Mouse (Mus musculus) MEL (cell line): ENCODE data around the gene Gramd4. TPM values are rescaled to one million over a fixed set of nuclear protein-coding genes. Genes with fewer than 3 reads are reported as not detected.

ENCODE experiments used
- DNase-seq: peaks from one replicate; pipeline ENCODE4 v3.0.0; 2011; ENCODE audit warnings: low read depth, low spot score
- H3K27ac ChIP-seq: 2 replicates; pipeline ENCODE4 v1.5.1; 2012; ENCODE audit warnings: low read depth, mild to moderate bottlenecking, control low read depth, low read length, moderate library complexity; ENCODE audit not compliant: control insufficient read depth
- H3K27me3 ChIP-seq, 2 experiments: fragments of 150-350 bp in 1 of 2; sonication (generic) in 1 of 2; 2 replicates each; pipeline ENCODE4 v1.6.1; 2012; ENCODE audit warnings: low read length in 2 of 2, mild to moderate bottlenecking in 2 of 2, improper control_type of control experiment in 1 of 2, moderate library complexity in 1 of 2; ENCODE audit not compliant: insufficient read depth in 2 of 2, control insufficient read depth in 1 of 2
- H3K36me3 ChIP-seq, 2 experiments: 2 replicates each; pipeline ENCODE4 v1.6.1; 2012 to 2014; ENCODE audit warnings: low read length in 2 of 2, improper control_type of control experiment in 1 of 2, inconsistent platforms in 1 of 2, mild to moderate bottlenecking in 1 of 2; ENCODE audit not compliant: insufficient read depth in 2 of 2, control insufficient read depth in 1 of 2
- H3K4me1 ChIP-seq, 2 experiments: fragments of 150-350 bp in 1 of 2; sonication (generic) in 1 of 2; 2 replicates each; pipeline ENCODE4 v1.6.1; 2012; ENCODE audit warnings: low read length in 2 of 2, improper control_type of control experiment in 1 of 2, mild to moderate bottlenecking in 1 of 2; ENCODE audit not compliant: insufficient read depth in 2 of 2, control insufficient read depth in 1 of 2
- H3K4me3 ChIP-seq, 2 experiments: fragments of 150-350 bp in 1 of 2; sonication (generic) in 1 of 2; 2 replicates each; pipeline ENCODE4 v1.5.1; 2012; ENCODE audit warnings: low read depth in 2 of 2, low read length in 2 of 2, mild to moderate bottlenecking in 2 of 2, moderate library complexity in 2 of 2, control low read depth in 1 of 2, improper control_type of control experiment in 1 of 2; ENCODE audit not compliant: control insufficient read depth in 1 of 2, insufficient read depth in 1 of 2
- H3K79me2 ChIP-seq: 2 replicates; pipeline ENCODE4 v1.6.1; 2012; ENCODE audit warnings: mild to moderate bottlenecking, low read length, moderate library complexity; ENCODE audit not compliant: control insufficient read depth, poor library complexity, insufficient read depth
- H3K9ac ChIP-seq: 2 replicates; pipeline ENCODE4 v1.6.1; 2012; ENCODE audit warnings: low read depth, mild to moderate bottlenecking, control low read depth, low read length, moderate library complexity; ENCODE audit not compliant: control insufficient read depth, poor library complexity, severe bottlenecking
- H3K9me3 ChIP-seq: fragments of 150-350 bp; sonication (generic); replicated peaks from 2 replicates; pipeline ENCODE4 v1.6.1; 2012; ENCODE audit warnings: mild to moderate bottlenecking, low read length, improper control_type of control experiment, moderate library complexity; ENCODE audit not compliant: insufficient read depth
- BHLHE40 ChIP-seq: IDR thresholded peaks from 2 replicates; pipeline ENCODE4 v1.6.1; 2012; ENCODE audit warnings: low read depth, mild to moderate bottlenecking, inconsistent platforms, low read length, improper control_type of control experiment, borderline replicate concordance
- CHD1 ChIP-seq: IDR thresholded peaks from 2 replicates; pipeline ENCODE4 v1.6.1; 2012; ENCODE audit warnings: low read depth, mild to moderate bottlenecking, inconsistent platforms, low read length, improper control_type of control experiment
- CHD2 ChIP-seq: IDR thresholded peaks from 2 replicates; pipeline ENCODE4 v1.6.1; 2011; ENCODE audit warnings: low read length, improper control_type of control experiment
- CTCF ChIP-seq, 3 experiments: IDR thresholded peaks in 2 of 3; conservative IDR thresholded peaks in 1 of 3; 2 replicates each; pipeline ENCODE4 v1.5.1; 2011 to 2012; ENCODE audit warnings: low read length in 3 of 3, low read depth in 2 of 3, mild to moderate bottlenecking in 2 of 3, improper control_type of control experiment in 1 of 3, inconsistent platforms in 1 of 3, mixed read lengths in 1 of 3, moderate library complexity in 1 of 3; ENCODE audit not compliant: control insufficient read depth in 1 of 3, insufficient read depth in 1 of 3, poor library complexity in 1 of 3, severe bottlenecking in 1 of 3
- E2F4 ChIP-seq: IDR thresholded peaks from 2 replicates; pipeline ENCODE4 v1.6.1; 2011; ENCODE audit warnings: low read depth, low read length, improper control_type of control experiment, borderline replicate concordance
- ELF1 ChIP-seq: IDR thresholded peaks from 2 replicates; pipeline ENCODE4 v1.6.1; 2014; ENCODE audit warnings: low read depth, mild to moderate bottlenecking, inconsistent platforms, low read length, improper control_type of control experiment, moderate library complexity
- EP300 ChIP-seq, 2 experiments: IDR thresholded peaks; 2 replicates each; pipeline ENCODE4 v1.6.1; 2011; ENCODE audit warnings: improper control_type of control experiment in 2 of 2, low read length in 2 of 2, low read depth in 1 of 2, mild to moderate bottlenecking in 1 of 2
- ETS1 ChIP-seq: IDR thresholded peaks from 2 replicates; pipeline ENCODE4 v1.6.1; 2012; ENCODE audit warnings: low read depth, mild to moderate bottlenecking, inconsistent platforms, low read length, improper control_type of control experiment, moderate library complexity
- GABPA ChIP-seq: IDR thresholded peaks from 2 replicates; pipeline ENCODE4 v1.6.1; 2012; ENCODE audit warnings: low read depth, mild to moderate bottlenecking, inconsistent platforms, low read length, improper control_type of control experiment, moderate library complexity
- HCFC1 ChIP-seq: IDR thresholded peaks from 2 replicates; pipeline ENCODE4 v1.6.1; 2012; ENCODE audit warnings: low read depth, mild to moderate bottlenecking, inconsistent platforms, low read length, improper control_type of control experiment, moderate library complexity
- JUND ChIP-seq: IDR thresholded peaks from 2 replicates; pipeline ENCODE4 v1.6.1; 2011; ENCODE audit warnings: low read depth, mild to moderate bottlenecking, improper control_type of control experiment, low read length
- KAT2A ChIP-seq: conservative IDR thresholded peaks from 2 replicates; pipeline ENCODE4 v1.6.1; 2012; ENCODE audit warnings: low read depth, low read length, improper control_type of control experiment, inconsistent platforms
- MAFK ChIP-seq: IDR thresholded peaks from 2 replicates; pipeline ENCODE4 v1.6.1; 2011; ENCODE audit warnings: low read depth, mild to moderate bottlenecking, low read length, improper control_type of control experiment, borderline replicate concordance
- MAZ ChIP-seq: IDR thresholded peaks from 2 replicates; pipeline ENCODE4 v1.6.1; 2012; ENCODE audit warnings: low read depth, mild to moderate bottlenecking, inconsistent platforms, low read length, improper control_type of control experiment
- MEF2A ChIP-seq: IDR thresholded peaks from 2 replicates; pipeline ENCODE4 v1.6.1; 2014; ENCODE audit warnings: low read depth, mild to moderate bottlenecking, inconsistent platforms, low read length, improper control_type of control experiment; ENCODE audit not compliant: poor library complexity, insufficient replicate concordance, severe bottlenecking; ENCODE audit errors: extremely low read depth
- MXI1 ChIP-seq: IDR thresholded peaks from 2 replicates; pipeline ENCODE4 v1.6.1; 2011; ENCODE audit warnings: mild to moderate bottlenecking, low read depth, low read length, improper control_type of control experiment
- MYB ChIP-seq: IDR thresholded peaks from 2 replicates; pipeline ENCODE4 v1.6.1; 2011; ENCODE audit warnings: mild to moderate bottlenecking, low read depth, low read length, improper control_type of control experiment
- MYC ChIP-seq: IDR thresholded peaks from 2 replicates; pipeline ENCODE4 v1.6.1; 2011; ENCODE audit warnings: low read depth, mild to moderate bottlenecking, low read length, improper control_type of control experiment, moderate library complexity
- NRF1 ChIP-seq: IDR thresholded peaks from 2 replicates; pipeline ENCODE4 v1.6.1; 2014; ENCODE audit warnings: low read depth, mild to moderate bottlenecking, inconsistent platforms, low read length, improper control_type of control experiment, moderate library complexity; ENCODE audit not compliant: poor library complexity, insufficient read depth, severe bottlenecking
- POLR2A ChIP-seq, 2 experiments: IDR thresholded peaks; 2 replicates each; pipeline ENCODE4 v1.6.1; 2011 to 2012; ENCODE audit warnings: low read length in 2 of 2, mild to moderate bottlenecking in 2 of 2, control low read depth in 1 of 2, improper control_type of control experiment in 1 of 2, low read depth in 1 of 2, moderate library complexity in 1 of 2; ENCODE audit not compliant: control insufficient read depth in 1 of 2, insufficient read depth in 1 of 2, poor library complexity in 1 of 2
- POLR2AphosphoS2 ChIP-seq: IDR thresholded peaks from 2 replicates; pipeline ENCODE4 v1.6.1; 2011; ENCODE audit warnings: low read length, improper control_type of control experiment
- POLR2AphosphoS5 ChIP-seq: IDR thresholded peaks from 2 replicates; pipeline ENCODE4 v1.6.1; 2012; ENCODE audit warnings: low read depth, borderline replicate concordance, mild to moderate bottlenecking, inconsistent platforms, low read length, moderate library complexity, mixed read lengths
- RAD21 ChIP-seq: IDR thresholded peaks from 2 replicates; pipeline ENCODE4 v1.6.1; 2011; ENCODE audit warnings: mild to moderate bottlenecking, low read depth, low read length, improper control_type of control experiment
- RCOR1 ChIP-seq: IDR thresholded peaks from 2 replicates; pipeline ENCODE4 v1.6.1; 2012; ENCODE audit warnings: low read depth, mild to moderate bottlenecking, inconsistent platforms, low read length, improper control_type of control experiment
- SMC3 ChIP-seq: IDR thresholded peaks from 2 replicates; pipeline ENCODE4 v1.6.1; 2011; ENCODE audit warnings: low read depth, low read length, improper control_type of control experiment
- TBP ChIP-seq: IDR thresholded peaks from 2 replicates; pipeline ENCODE4 v1.8.0; 2011; ENCODE audit warnings: low read depth, low read length, improper control_type of control experiment
- UBTF ChIP-seq: IDR thresholded peaks from 2 replicates; pipeline ENCODE4 v1.6.1; 2012; ENCODE audit warnings: low read depth, mild to moderate bottlenecking, inconsistent platforms, low read length, improper control_type of control experiment, moderate library complexity, borderline replicate concordance; ENCODE audit not compliant: insufficient read depth
- USF1 ChIP-seq: IDR thresholded peaks from 2 replicates; pipeline ENCODE4 v1.6.1; 2014; ENCODE audit warnings: low read depth, mild to moderate bottlenecking, inconsistent platforms, low read length, improper control_type of control experiment, moderate library complexity
- USF2 ChIP-seq, 2 experiments: IDR thresholded peaks; 2 replicates each; pipeline ENCODE4 v1.6.1; 2011 to 2012; ENCODE audit warnings: improper control_type of control experiment in 2 of 2, low read length in 2 of 2, borderline replicate concordance in 1 of 2, inconsistent platforms in 1 of 2, low read depth in 1 of 2, mild to moderate bottlenecking in 1 of 2; ENCODE audit not compliant: insufficient read depth in 1 of 2
- ZC3H11A ChIP-seq: IDR thresholded peaks from 2 replicates; pipeline ENCODE4 v1.6.1; 2012; ENCODE audit warnings: low read depth, mild to moderate bottlenecking, inconsistent platforms, low read length, improper control_type of control experiment
- ZMIZ1 ChIP-seq: IDR thresholded peaks from 2 replicates; pipeline ENCODE4 v1.6.1; 2012; ENCODE audit warnings: low read depth, mild to moderate bottlenecking, inconsistent platforms, low read length, improper control_type of control experiment, moderate library complexity
- ZNF384 ChIP-seq: IDR thresholded peaks from 2 replicates; pipeline ENCODE4 v1.6.1; 2012; ENCODE audit warnings: low read depth, mild to moderate bottlenecking, inconsistent platforms, low read length, improper control_type of control experiment
- polyA plus RNA-seq, 2 experiments: library from polyadenylated mRNA; stranded (reverse) in 1 of 2; unstranded in 1 of 2; fragments of >175 nt in 1 of 2; fragments of >200 nt in 1 of 2; gene quantifications; 2 replicates each; pipeline versions ENCODE4 v1.2.1 to v1.2.4; 2012; ENCODE audit warnings: low replicate concordance in 2 of 2, low read depth in 1 of 2; ENCODE audit not compliant: insufficient read length in 2 of 2, insufficient read depth in 1 of 2, missing spikeins in 1 of 2
- total RNA-seq: library from RNA; depleted of rRNA; stranded (reverse); fragments of 300-350 nt; gene quantifications from 2 replicates; pipeline ENCODE4 v1.2.3, GENCODE M21; 2012

Gramd4 gene
- total and polyA plus RNA-seq, 3 experiments = 35.2 to 43.1 (median 38.0) TPM

DNA sequence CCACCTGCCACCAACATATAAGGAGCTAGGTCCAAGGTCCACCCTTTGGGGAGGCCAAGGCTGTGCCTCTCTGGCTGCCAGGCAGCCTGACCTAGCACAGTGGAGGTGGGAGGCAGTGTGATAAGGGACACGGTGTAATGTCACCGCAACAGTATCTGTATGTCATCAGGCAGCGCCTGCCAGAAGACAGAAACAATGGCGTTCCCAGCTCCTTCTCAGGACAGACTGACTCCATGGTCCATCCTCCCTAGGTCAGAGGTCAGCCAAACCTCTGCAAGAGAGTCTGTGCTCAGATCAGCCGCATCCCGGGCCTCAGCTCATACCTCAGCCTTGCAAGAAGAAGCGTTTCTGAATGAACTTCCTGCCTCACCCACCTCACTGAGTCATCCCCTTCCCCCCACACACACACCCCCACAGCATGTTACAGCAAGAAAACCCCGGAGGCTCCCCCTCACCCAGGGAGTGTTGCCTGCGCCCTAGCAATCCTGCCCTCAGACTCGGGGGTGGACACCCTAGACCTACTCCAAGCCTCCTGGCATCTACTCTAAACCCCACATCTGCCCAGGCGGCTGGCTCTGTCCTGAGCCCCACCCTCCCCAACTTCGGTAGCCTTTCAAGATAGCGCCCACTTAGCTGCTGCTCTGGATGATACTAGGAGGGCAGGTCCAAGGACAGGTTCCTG, 41.5 kb upstream of the Gramd4 start (continued):
- TF ChIP-seq USF2 (IDR thresholded peaks at IDR 0.05; ENCODE audit: borderline replicate concordance in 1 of 2, insufficient read depth in 1 of 2, low read depth in 1 of 2, low read length in 2 of 2) (no peak), GABPA (0 out of 2 replicates have a peak, but pooled peaks have one; percentile 12), TBP (no peak), JUND (no peak), CHD1 (no peak), MEF2A (no peak), HCFC1 (peak; percentile 68), POLR2AphosphoS2 (no peak; the same call in 1 of the 2 replicates), RAD21 (no peak), POLR2AphosphoS5 (no peak), MYB (no peak), SMC3 (no peak), MAZ (no peak; the same call in 1 of the 2 replicates), MXI1 (no peak; the same call in 1 of the 2 replicates), MAFK (no peak), RCOR1 (0 out of 2 replicates have a peak, but pooled peaks have one; percentile 10), ZMIZ1 (peak; percentile 48; the same call in 1 of the 2 replicates), USF1 (no peak), CHD2 (peak; percentile 28; the same call in 1 of the 2 replicates), KAT2A (no peak; the same call in 1 of the 2 replicates), EP300 (IDR thresholded peaks at IDR 0.05; ENCODE audit: low read depth in 1 of 2, low read length in 2 of 2) (peak; percentile 49 to 56), POLR2A (IDR thresholded peaks at IDR 0.05; ENCODE audit: control insufficient read depth in 1 of 2, insufficient read depth in 1 of 2, low read depth in 1 of 2, low read length in 2 of 2, poor library complexity in 1 of 2) (peak in 1 of 2 experiments; percentile 60; a peak in 2 of 4 replicates), CTCF (IDR thresholded peaks at IDR 0.05 in 2 of 3, conservative IDR thresholded peaks at IDR 0.05 in 1 of 3; ENCODE audit: control insufficient read depth in 1 of 3, insufficient read depth in 1 of 3, low read depth in 2 of 3, low read length in 3 of 3, poor library complexity in 1 of 3, severe bottlenecking in 1 of 3) (no peak)

GRCm38 (mm10) chr15:86017336-86017735, 40.2 kb upstream of the Gramd4 start:
- DNase-seq = no peak
- no peak overlapping the region for H3K27ac ChIP-seq

More at GRCm38 (mm10) chr15:86017336-86017735, 40.2 kb upstream of the Gramd4 start:
- TF ChIP-seq BHLHE40 (no peak), NRF1 (no peak), MAZ (no peak), USF1 (no peak), ETS1 (no peak), SMC3 (no peak), ZC3H11A (no peak), ZNF384 (no peak), E2F4 (no peak), POLR2AphosphoS2 (no peak), ELF1 (no peak), GABPA (no peak), TBP (no peak), MYC (no peak), UBTF (no peak)
- H3K27me3 ChIP-seq = no peaks in the 10 kb centered on the region
- H3K36me3 ChIP-seq = peaks cover 0 to 19% of the 10 kb centered on the region in 2 experiments; a peak in 2 of 4 replicates
- H3K4me1 ChIP-seq = peaks cover 17 to 33% of the 10 kb centered on the region in 2 experiments
- no peak overlapping the region for H3K9ac ChIP-seq
- H3K9me3 ChIP-seq = no peaks in the 10 kb centered on the region
- no peak overlapping the region for H3K4me3 ChIP-seq
- H3K79me2 ChIP-seq = no peaks in the 10 kb centered on the region; the same call in 1 of the 2 replicates
